Mouse (Mus musculus): Measurements from ENCODE around the gene Hapln2. TPM values are rescaled to one million over a fixed set of nuclear protein-coding genes. Genes with fewer than 3 reads are reported as not detected.
A peak's percentile ranks its signal among the peaks of the same experiment; 100 is the strongest.

Hapln2 gene
- polyA plus RNA-seq, 1 experiment from 2014 or later: not detected

- no peak overlapping the region for H3K4me2 ChIP-seq (replicated peaks; ENCODE audit: low read depth, low read length)
- no peak overlapping the region for H3K9ac ChIP-seq (ENCODE audit: low read depth, low read length)
- no peak for ATAC-seq (ENCODE audit: low FRiP score, low TSS enrichment)
- 3% methylated on average over 7 of the region's 7 CpGs for WGBS
- H3K27ac ChIP-seq (ENCODE audit: low read depth, low read length): no peak overlapping the region
- no peaks in the 10 kb centered on the region for H3K36me3 ChIP-seq (ENCODE audit: control insufficient read depth, insufficient read depth, low read length)
- H3K4me3 ChIP-seq (ENCODE audit: low read length): no peak overlapping the region
- peaks cover 100% of the 10 kb centered on the region for H3K27me3 ChIP-seq (ENCODE audit: control insufficient read depth, insufficient read depth, low read length)
- H3K9me3 ChIP-seq (ENCODE audit: control insufficient read depth, low read length): no peaks in the 10 kb centered on the region
- peaks cover 16% of the 10 kb centered on the region; the same call in 1 of the 2 replicates for H3K4me1 ChIP-seq (ENCODE audit: control insufficient read depth, insufficient read depth, low read length)
Observed at GRCm38 (mm10) chr3:87998747-87999146, 28.6 kb downstream of the Hapln2 start.

- Histone ChIP-seq H3K27ac (ENCODE audit: low read depth, low read length) (no peak overlapping the region), H3K4me1 (ENCODE audit: control insufficient read depth, insufficient read depth, low read length) (peaks cover 16% of the 10 kb centered on the region; the same call in 1 of the 2 replicates), H3K4me3 (ENCODE audit: low read length) (peak overlapping the region; percentile 41), H3K9me3 (ENCODE audit: control insufficient read depth, low read length) (no peaks in the 10 kb centered on the region), H3K9ac (ENCODE audit: low read depth, low read length) (no peak overlapping the region), H3K27me3 (ENCODE audit: control insufficient read depth, insufficient read depth, low read length) (peaks cover 100% of the 10 kb centered on the region), H3K36me3 (ENCODE audit: control insufficient read depth, insufficient read depth, low read length) (no peaks in the 10 kb centered on the region), H3K4me2 (replicated peaks; ENCODE audit: low read depth, low read length) (peak overlapping the region; percentile 51)
- under 1% methylated on average over 47 of the region's 49 CpGs for WGBS
- ATAC-seq (ENCODE audit: low FRiP score, low TSS enrichment): peak; percentile 45
Observed at GRCm38 (mm10) chr3:87996971-87997614, 30.3 kb downstream of the Hapln2 start.

DNA sequence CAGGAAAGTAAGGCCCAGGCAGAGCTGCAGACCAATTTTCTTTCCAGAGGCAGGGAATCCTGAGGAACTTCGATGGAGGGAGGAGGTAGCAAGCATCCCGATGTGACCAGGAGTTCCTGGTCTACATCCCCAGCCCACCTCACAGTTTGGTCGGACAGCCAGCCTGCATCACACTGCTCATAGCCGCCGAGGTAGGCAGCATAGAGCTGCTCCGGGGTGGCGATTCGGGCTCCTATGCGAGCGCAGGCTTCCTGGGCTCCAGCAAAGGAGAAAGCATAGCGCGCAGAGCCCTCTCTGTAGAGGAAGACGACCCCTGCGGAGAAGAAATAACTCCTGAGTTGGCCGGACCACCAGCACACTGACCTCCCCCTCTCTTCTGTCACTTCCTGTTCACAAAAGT lies 31.0 kb downstream of the Hapln2 start:
- 4% methylated on average over 15 of the region's 15 CpGs for WGBS
- peaks cover 16% of the 10 kb centered on the region; the same call in 1 of the 2 replicates for H3K4me1 ChIP-seq (ENCODE audit: control insufficient read depth, insufficient read depth, low read length)
- no peak for ATAC-seq (ENCODE audit: low FRiP score, low TSS enrichment)
- H3K9me3 ChIP-seq (ENCODE audit: control insufficient read depth, low read length): no peaks in the 10 kb centered on the region
- H3K9ac ChIP-seq (ENCODE audit: low read depth, low read length): no peak overlapping the region
- H3K4me3 ChIP-seq (ENCODE audit: low read length): peak overlapping the region; percentile 41
- H3K4me2 ChIP-seq (replicated peaks; ENCODE audit: low read depth, low read length): no peak overlapping the region; the same call in 1 of the 2 replicates
- H3K27ac ChIP-seq (ENCODE audit: low read depth, low read length): no peak overlapping the region
- no peaks in the 10 kb centered on the region for H3K36me3 ChIP-seq (ENCODE audit: control insufficient read depth, insufficient read depth, low read length)
- H3K27me3 ChIP-seq (ENCODE audit: control insufficient read depth, insufficient read depth, low read length): peaks cover 100% of the 10 kb centered on the region

DNA sequence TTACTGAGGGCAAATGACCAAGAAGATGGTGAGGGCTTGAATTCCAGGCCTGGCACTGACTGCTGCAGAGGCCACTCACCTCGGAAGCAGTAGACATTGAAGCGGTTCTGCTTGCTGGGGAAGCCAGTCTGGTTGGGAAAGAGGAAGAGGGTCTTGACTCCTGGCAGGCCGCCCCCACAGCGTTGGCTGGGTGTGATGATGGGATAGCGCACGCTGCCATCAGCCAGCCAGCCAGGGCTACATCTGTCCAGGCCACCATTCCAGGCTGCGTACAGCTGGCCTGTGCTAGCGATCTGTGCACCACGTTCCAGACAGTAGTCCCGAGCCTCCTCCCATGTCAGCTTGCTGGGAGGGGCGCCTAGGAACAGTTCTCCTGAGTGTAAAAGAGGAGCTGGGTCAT lies 32.1 kb downstream of the Hapln2 start:
- Histone ChIP-seq H3K27ac (ENCODE audit: low read depth, low read length) (no peak overlapping the region), H3K4me2 (replicated peaks; ENCODE audit: low read depth, low read length) (no peak overlapping the region), H3K36me3 (ENCODE audit: control insufficient read depth, insufficient read depth, low read length) (no peaks in the 10 kb centered on the region), H3K9me3 (ENCODE audit: control insufficient read depth, low read length) (no peaks in the 10 kb centered on the region), H3K4me3 (ENCODE audit: low read length) (no peak overlapping the region), H3K9ac (ENCODE audit: low read depth, low read length) (no peak overlapping the region), H3K27me3 (ENCODE audit: control insufficient read depth, insufficient read depth, low read length) (peaks cover 99% of the 10 kb centered on the region), H3K4me1 (ENCODE audit: control insufficient read depth, insufficient read depth, low read length) (peaks cover 15% of the 10 kb centered on the region; the same call in 1 of the 2 replicates)
- WGBS: 26% methylated on average over 11 of the region's 11 CpGs
- no peak for ATAC-seq (ENCODE audit: low FRiP score, low TSS enrichment)

GRCm38 (mm10) chr3:87993436-87993835 lies 33.9 kb downstream of the Hapln2 start:
- Histone ChIP-seq H3K9ac (ENCODE audit: low read depth, low read length) (no peak overlapping the region), H3K36me3 (ENCODE audit: control insufficient read depth, insufficient read depth, low read length) (no peaks in the 10 kb centered on the region), H3K4me3 (ENCODE audit: low read length) (no peak overlapping the region), H3K27ac (ENCODE audit: low read depth, low read length) (no peak overlapping the region), H3K4me2 (replicated peaks; ENCODE audit: low read depth, low read length) (no peak overlapping the region), H3K9me3 (ENCODE audit: control insufficient read depth, low read length) (no peaks in the 10 kb centered on the region), H3K27me3 (ENCODE audit: control insufficient read depth, insufficient read depth, low read length) (peaks cover 93% of the 10 kb centered on the region), H3K4me1 (ENCODE audit: control insufficient read depth, insufficient read depth, low read length) (0 out of 2 replicates have a peak, but pooled peaks cover 8% of the 10 kb centered on the region)
- 3% methylated on average over 5 of the region's 6 CpGs for WGBS
- no peak for ATAC-seq (ENCODE audit: low FRiP score, low TSS enrichment)

- Histone ChIP-seq H3K27ac (ENCODE audit: low read depth, low read length) (no peak overlapping the region), H3K9ac (ENCODE audit: low read depth, low read length) (no peak overlapping the region), H3K27me3 (ENCODE audit: control insufficient read depth, insufficient read depth, low read length) (peaks cover 58% of the 10 kb centered on the region), H3K4me1 (ENCODE audit: control insufficient read depth, insufficient read depth, low read length) (peaks cover 19% of the 10 kb centered on the region), H3K9me3 (ENCODE audit: control insufficient read depth, low read length) (no peaks in the 10 kb centered on the region), H3K4me3 (ENCODE audit: low read length) (no peak overlapping the region), H3K4me2 (replicated peaks; ENCODE audit: low read depth, low read length) (no peak overlapping the region), H3K36me3 (ENCODE audit: control insufficient read depth, insufficient read depth, low read length) (no peaks in the 10 kb centered on the region)
- WGBS: 28% methylated on average over 10 of the region's 10 CpGs
- no peak for ATAC-seq (ENCODE audit: low FRiP score, low TSS enrichment)
Observed at GRCm38 (mm10) chr3:87989935-87990334, 37.4 kb downstream of the Hapln2 start.

DNA sequence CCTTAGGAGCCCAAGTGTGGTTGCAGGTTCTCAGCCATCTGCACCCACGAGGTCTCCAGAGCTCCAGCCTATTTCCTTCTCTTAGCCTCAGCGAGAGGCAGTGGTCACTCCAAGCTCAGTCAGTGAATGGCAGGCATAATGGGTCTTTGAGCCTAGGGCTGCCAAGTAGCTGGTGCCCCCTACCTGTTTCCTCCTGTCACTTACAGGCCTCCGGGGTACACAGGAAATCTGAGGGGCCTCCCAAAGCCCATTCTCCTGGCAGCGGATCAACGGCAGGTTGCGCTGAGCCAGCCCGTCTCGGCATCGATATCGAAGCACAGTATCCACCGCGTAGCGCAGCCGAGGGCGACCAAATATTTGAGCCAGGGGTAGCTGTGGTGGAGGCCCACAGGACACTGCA lies 39.3 kb downstream of the Hapln2 start:
- peak overlapping the region; percentile 38 for H3K4me3 ChIP-seq (ENCODE audit: low read length)
- H3K9me3 ChIP-seq (ENCODE audit: control insufficient read depth, low read length): no peaks in the 10 kb centered on the region
- no peak for ATAC-seq (ENCODE audit: low FRiP score, low TSS enrichment)
- no peaks in the 10 kb centered on the region for H3K36me3 ChIP-seq (ENCODE audit: control insufficient read depth, insufficient read depth, low read length)
- WGBS: 8% methylated on average over 15 of the region's 15 CpGs
- no peak overlapping the region for H3K27ac ChIP-seq (ENCODE audit: low read depth, low read length)
- peak overlapping the region; percentile 77 for H3K4me2 ChIP-seq (replicated peaks; ENCODE audit: low read depth, low read length)
- H3K9ac ChIP-seq (ENCODE audit: low read depth, low read length): peak overlapping the region; percentile 42; the same call in 1 of the 2 replicates
- H3K4me1 ChIP-seq (ENCODE audit: control insufficient read depth, insufficient read depth, low read length): peaks cover 33% of the 10 kb centered on the region
- H3K27me3 ChIP-seq (ENCODE audit: control insufficient read depth, insufficient read depth, low read length): peaks cover 40% of the 10 kb centered on the region

- peaks cover 38% of the 10 kb centered on the region for H3K4me1 ChIP-seq (ENCODE audit: control insufficient read depth, insufficient read depth, low read length)
- H3K27me3 ChIP-seq (ENCODE audit: control insufficient read depth, insufficient read depth, low read length): peaks cover 35% of the 10 kb centered on the region
- H3K4me3 ChIP-seq (ENCODE audit: low read length): peak overlapping the region; percentile 38
- WGBS: under 1% methylated on average over 15 of the region's 15 CpGs
- no peak overlapping the region for H3K27ac ChIP-seq (ENCODE audit: low read depth, low read length)
- peak; percentile 28 for ATAC-seq (ENCODE audit: low FRiP score, low TSS enrichment)
- H3K9me3 ChIP-seq (ENCODE audit: control insufficient read depth, low read length): no peaks in the 10 kb centered on the region
- H3K4me2 ChIP-seq (replicated peaks; ENCODE audit: low read depth, low read length): peak overlapping the region; percentile 77
- no peaks in the 10 kb centered on the region for H3K36me3 ChIP-seq (ENCODE audit: control insufficient read depth, insufficient read depth, low read length)
- H3K9ac ChIP-seq (ENCODE audit: low read depth, low read length): peak overlapping the region; percentile 42; the same call in 1 of the 2 replicates
Observed at GRCm38 (mm10) chr3:87987633-87988032, 39.8 kb downstream of the Hapln2 start.

DNA sequence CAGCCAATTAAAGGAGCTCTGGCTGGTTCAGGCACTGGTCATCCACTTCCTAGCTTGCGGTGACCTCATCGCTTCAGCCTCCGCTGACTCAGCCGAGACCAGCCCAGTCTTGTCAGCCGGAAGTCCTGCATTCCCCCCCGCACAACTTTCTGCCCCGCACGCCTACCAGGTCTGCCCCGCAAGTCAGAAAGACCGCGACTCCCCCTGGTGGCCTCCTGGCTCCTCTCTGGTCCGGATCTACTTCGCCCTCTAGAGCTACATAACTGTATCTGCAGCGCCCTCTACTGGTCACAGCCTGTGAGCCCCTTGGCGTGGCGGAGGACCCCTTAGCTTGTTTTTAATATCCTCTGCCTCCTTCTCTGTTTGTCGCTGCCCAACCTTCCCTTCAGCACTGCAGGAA lies 40.5 kb downstream of the Hapln2 start:
- no peaks in the 10 kb centered on the region for H3K36me3 ChIP-seq (ENCODE audit: control insufficient read depth, insufficient read depth, low read length)
- peaks cover 45% of the 10 kb centered on the region for H3K4me1 ChIP-seq (ENCODE audit: control insufficient read depth, insufficient read depth, low read length)
- H3K4me2 ChIP-seq (replicated peaks; ENCODE audit: low read depth, low read length): peak overlapping the region; percentile 77
- WGBS: under 1% methylated on average over 17 of the region's 17 CpGs
- peak; percentile 83 for ATAC-seq (ENCODE audit: low FRiP score, low TSS enrichment)
- no peaks in the 10 kb centered on the region for H3K9me3 ChIP-seq (ENCODE audit: control insufficient read depth, low read length)
- H3K9ac ChIP-seq (ENCODE audit: low read depth, low read length): peak overlapping the region; percentile 42; the same call in 1 of the 2 replicates
- peaks cover 28% of the 10 kb centered on the region for H3K27me3 ChIP-seq (ENCODE audit: control insufficient read depth, insufficient read depth, low read length)
- H3K27ac ChIP-seq (ENCODE audit: low read depth, low read length): peak overlapping the region; percentile 3; the same call in 1 of the 2 replicates
- peak overlapping the region; percentile 38 for H3K4me3 ChIP-seq (ENCODE audit: low read length)

Measured in kidney, embryonic 14.5 days (tissue).